Mouse (Mus musculus): Measurements from ENCODE around the gene Ttc7b. TPM values are rescaled to one million over a fixed set of nuclear protein-coding genes. Genes with fewer than 3 reads are reported as not detected.
A peak's percentile ranks its signal among the peaks of the same experiment; 100 is the strongest.

The Ttc7b gene
- total and polyA plus RNA-seq, 3 experiments = 11.7 to 23.7 TPM; not detected in 1

DNA sequence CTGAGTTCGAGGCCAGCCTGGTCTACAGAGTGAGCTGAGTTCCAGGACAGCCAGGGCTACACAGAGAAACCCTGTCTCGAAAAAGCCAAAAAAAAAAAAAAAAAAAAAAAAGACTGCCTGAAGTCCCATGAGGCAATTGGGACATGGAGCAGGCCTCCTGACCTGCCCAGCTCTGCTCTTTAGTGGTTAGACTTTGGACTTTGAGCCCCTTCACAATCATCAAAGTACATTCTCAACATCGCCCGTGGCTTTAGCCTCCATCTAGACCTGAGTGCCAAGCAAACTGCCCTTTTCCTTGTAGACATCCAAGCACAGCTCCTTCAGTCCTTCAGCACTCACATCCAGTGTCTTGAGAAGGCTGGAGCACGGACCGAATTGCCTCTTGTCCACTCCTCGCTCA lies 164.2 kb downstream of the Ttc7b start:
- no peak overlapping the region for H3K27ac ChIP-seq (ENCODE audit: control insufficient read depth, low read depth, low read length)
- H3K9ac ChIP-seq (ENCODE audit: control insufficient read depth, low read depth, low read length, poor library complexity, severe bottlenecking) = no peak overlapping the region
- no peaks in the 10 kb centered on the region for H3K27me3 ChIP-seq (ENCODE audit: control insufficient read depth in 1 of 2, insufficient read depth in 2 of 2, low read length in 2 of 2)
- no peaks in the 10 kb centered on the region for H3K9me3 ChIP-seq (replicated peaks; ENCODE audit: insufficient read depth, low read length)
- DNase-seq (ENCODE audit: low read depth, low spot score) = no peak
- no peaks in the 10 kb centered on the region for H3K79me2 ChIP-seq (ENCODE audit: control insufficient read depth, insufficient read depth, low read length, poor library complexity)
- H3K36me3 ChIP-seq (ENCODE audit: control insufficient read depth in 1 of 2, insufficient read depth in 2 of 2, low read length in 2 of 2) = peaks cover 0 to 23% of the 10 kb centered on the region in 2 experiments; a peak in 2 of 4 replicates
- peaks cover 0 to 30% of the 10 kb centered on the region in 2 experiments for H3K4me1 ChIP-seq (ENCODE audit: control insufficient read depth in 1 of 2, insufficient read depth in 2 of 2, low read length in 2 of 2)
- TF ChIP-seq MAFK (IDR thresholded peaks at IDR 0.05; ENCODE audit: borderline replicate concordance, low read depth, low read length) = no peak
- no peak for TF ChIP-seq GABPA (IDR thresholded peaks at IDR 0.05; ENCODE audit: low read depth, low read length)
- no peak overlapping the region for H3K4me3 ChIP-seq (ENCODE audit: control insufficient read depth in 1 of 2, insufficient read depth in 1 of 2, low read depth in 2 of 2, low read length in 2 of 2)

DNA sequence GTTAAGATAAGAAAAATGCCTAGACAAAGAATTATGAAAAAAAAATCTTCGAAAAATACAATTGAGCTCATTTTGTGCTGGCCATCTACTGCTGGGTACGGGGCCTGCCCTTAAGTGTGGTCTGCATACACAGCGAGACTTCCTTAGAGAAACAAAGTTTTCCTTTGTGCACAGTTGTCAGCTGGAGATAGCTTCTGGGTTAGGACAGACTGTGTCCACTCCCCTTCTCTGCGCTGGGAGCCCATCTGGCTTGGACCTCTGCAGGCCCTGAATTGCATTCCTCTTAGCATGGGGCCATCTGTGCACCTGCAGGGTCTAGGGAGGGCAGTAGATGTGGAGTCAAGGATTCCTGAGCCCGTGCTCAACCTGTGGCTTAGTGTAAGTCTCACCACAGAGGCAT lies 165.1 kb downstream of the Ttc7b start:
- H3K9me3 ChIP-seq (replicated peaks; ENCODE audit: insufficient read depth, low read length) = no peaks in the 10 kb centered on the region
- no peaks in the 10 kb centered on the region for H3K79me2 ChIP-seq (ENCODE audit: control insufficient read depth, insufficient read depth, low read length, poor library complexity)
- no peak for TF ChIP-seq POLR2AphosphoS2 (IDR thresholded peaks at IDR 0.05; ENCODE audit: low read length)
- TF ChIP-seq BHLHE40 (IDR thresholded peaks at IDR 0.05; ENCODE audit: borderline replicate concordance, low read depth, low read length) = no peak
- TF ChIP-seq ZKSCAN1 (IDR thresholded peaks at IDR 0.05; ENCODE audit: low read depth, low read length) = no peak
- no peak for TF ChIP-seq CHD1 (IDR thresholded peaks at IDR 0.05; ENCODE audit: low read depth, low read length)
- TF ChIP-seq MXI1 (IDR thresholded peaks at IDR 0.05; ENCODE audit: low read depth, low read length) = no peak
- no peak for TF ChIP-seq POLR2AphosphoS5 (IDR thresholded peaks at IDR 0.05; ENCODE audit: borderline replicate concordance, low read depth, low read length)
- TF ChIP-seq MYC (IDR thresholded peaks at IDR 0.05; ENCODE audit: low read depth, low read length) = no peak
- TF ChIP-seq GABPA (IDR thresholded peaks at IDR 0.05; ENCODE audit: low read depth, low read length) = no peak
- TF ChIP-seq UBTF (IDR thresholded peaks at IDR 0.05; ENCODE audit: borderline replicate concordance, insufficient read depth, low read depth, low read length) = no peak
- no peak for TF ChIP-seq ZNF384 (IDR thresholded peaks at IDR 0.05; ENCODE audit: low read depth, low read length)
- no peak overlapping the region for H3K9ac ChIP-seq (ENCODE audit: control insufficient read depth, low read depth, low read length, poor library complexity, severe bottlenecking)
- no peak overlapping the region for H3K4me3 ChIP-seq (ENCODE audit: control insufficient read depth in 1 of 2, insufficient read depth in 1 of 2, low read depth in 2 of 2, low read length in 2 of 2)
- H3K4me1 ChIP-seq (ENCODE audit: control insufficient read depth in 1 of 2, insufficient read depth in 2 of 2, low read length in 2 of 2) = peaks cover 0 to 30% of the 10 kb centered on the region in 2 experiments
- H3K27ac ChIP-seq (ENCODE audit: control insufficient read depth, low read depth, low read length) = no peak overlapping the region
- no peaks in the 10 kb centered on the region for H3K27me3 ChIP-seq (ENCODE audit: control insufficient read depth in 1 of 2, insufficient read depth in 2 of 2, low read length in 2 of 2)
- no peak for DNase-seq (ENCODE audit: low read depth, low spot score)
- H3K36me3 ChIP-seq (ENCODE audit: control insufficient read depth in 1 of 2, insufficient read depth in 2 of 2, low read length in 2 of 2) = peaks cover 0 to 23% of the 10 kb centered on the region in 2 experiments; a peak in 2 of 4 replicates

DNA sequence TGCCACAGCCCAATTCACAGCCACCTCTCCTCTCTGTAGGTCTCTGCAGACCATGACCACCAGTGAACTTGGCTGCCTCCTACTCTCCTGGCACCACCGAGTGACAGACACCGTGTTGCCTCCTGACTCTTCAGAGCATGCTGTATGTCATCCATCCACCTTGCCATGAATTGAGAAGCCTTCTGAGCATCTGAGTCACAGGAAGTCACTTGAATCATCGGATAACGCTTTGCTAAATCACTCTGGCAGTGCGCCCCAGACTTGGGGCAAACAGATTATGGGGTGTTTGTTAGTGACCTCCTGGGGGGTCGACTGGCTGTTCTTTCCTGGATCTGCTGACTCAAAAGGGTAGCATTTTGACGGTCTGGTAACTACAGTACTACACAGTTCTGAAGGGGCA lies 166.7 kb downstream of the Ttc7b start:
- Histone ChIP-seq H3K9ac (ENCODE audit: control insufficient read depth, low read depth, low read length, poor library complexity, severe bottlenecking) (no peak overlapping the region), H3K4me1 (ENCODE audit: control insufficient read depth in 1 of 2, insufficient read depth in 2 of 2, low read length in 2 of 2) (peaks cover 0 to 25% of the 10 kb centered on the region in 2 experiments), H3K27me3 (ENCODE audit: control insufficient read depth in 1 of 2, insufficient read depth in 2 of 2, low read length in 2 of 2) (no peaks in the 10 kb centered on the region), H3K36me3 (ENCODE audit: control insufficient read depth in 1 of 2, insufficient read depth in 2 of 2, low read length in 2 of 2) (peaks cover 0 to 22% of the 10 kb centered on the region in 2 experiments; a peak in 2 of 4 replicates), H3K9me3 (replicated peaks; ENCODE audit: insufficient read depth, low read length) (no peaks in the 10 kb centered on the region), H3K4me3 (ENCODE audit: control insufficient read depth in 1 of 2, insufficient read depth in 1 of 2, low read depth in 2 of 2, low read length in 2 of 2) (no peak overlapping the region), H3K79me2 (ENCODE audit: control insufficient read depth, insufficient read depth, low read length, poor library complexity) (no peaks in the 10 kb centered on the region), H3K27ac (ENCODE audit: control insufficient read depth, low read depth, low read length) (peak overlapping the region; percentile 3; the same call in 1 of the 2 replicates)
- DNase-seq (ENCODE audit: low read depth, low spot score) = peak; percentile 84
- TF ChIP-seq MYC (IDR thresholded peaks at IDR 0.05; ENCODE audit: low read depth, low read length) = peak; percentile 52; the same call in 1 of the 2 replicates
- TF ChIP-seq NELFE (IDR thresholded peaks at IDR 0.05; ENCODE audit: low read depth, low read length) = no peak
- no peak for TF ChIP-seq SMC3 (IDR thresholded peaks at IDR 0.05; ENCODE audit: low read depth, low read length)
- no peak for TF ChIP-seq MAZ (IDR thresholded peaks at IDR 0.05; ENCODE audit: low read depth, low read length)
- TF ChIP-seq ETS1 (IDR thresholded peaks at IDR 0.05; ENCODE audit: low read depth, low read length) = peak; percentile 71
- TF ChIP-seq MAFK (IDR thresholded peaks at IDR 0.05; ENCODE audit: borderline replicate concordance, low read depth, low read length) = peak; percentile 38; the same call in 1 of the 2 replicates
- TF ChIP-seq SIN3A (IDR thresholded peaks at IDR 0.05; ENCODE audit: low read length) = 0 out of 2 replicates have a peak, but pooled peaks have one; percentile 48
- peak; percentile 64 for TF ChIP-seq GATA1 (IDR thresholded peaks at IDR 0.05; ENCODE audit: low read depth, low read length)
- TF ChIP-seq POLR2AphosphoS2 (IDR thresholded peaks at IDR 0.05; ENCODE audit: low read length) = no peak
- peak; percentile 84 to 85 for TF ChIP-seq EP300 (IDR thresholded peaks at IDR 0.05; ENCODE audit: low read depth in 1 of 2, low read length in 2 of 2)
- TF ChIP-seq TCF12 (IDR thresholded peaks at IDR 0.05; ENCODE audit: low read depth, low read length) = peak; percentile 58
- TF ChIP-seq TAL1 (IDR thresholded peaks at IDR 0.05; ENCODE audit: low read length) = peak; percentile 44
- TF ChIP-seq MYB (IDR thresholded peaks at IDR 0.05; ENCODE audit: low read depth, low read length) = no peak
- TF ChIP-seq RCOR1 (IDR thresholded peaks at IDR 0.05; ENCODE audit: low read depth, low read length) = peak; percentile 72; the same call in 1 of the 2 replicates
- TF ChIP-seq GABPA (IDR thresholded peaks at IDR 0.05; ENCODE audit: low read depth, low read length) = no peak
- TF ChIP-seq CTCF (IDR thresholded peaks at IDR 0.05 in 2 of 3, conservative IDR thresholded peaks at IDR 0.05 in 1 of 3; ENCODE audit: control insufficient read depth in 1 of 3, insufficient read depth in 1 of 3, low read depth in 2 of 3, low read length in 3 of 3, poor library complexity in 1 of 3, severe bottlenecking in 1 of 3) = no peak
- peak; percentile 25; the same call in 1 of the 2 replicates for TF ChIP-seq JUND (IDR thresholded peaks at IDR 0.05; ENCODE audit: low read depth, low read length)
